Mouse (Mus musculus) heart, postnatal 0 days (tissue): ENCODE data around the gene Cerk.
"Not testable (repeated sequence)": the region's sequence is repeated elsewhere in the genome, so short reads cannot be mapped to it uniquely, and the experiment has no call there.

Experiments
- CTCF ChIP-seq: IDR thresholded peaks from 2 replicates; pipeline ENCODE4 v1.5.1; 2016; ENCODE audit warnings: antibody characterized with exemption, control low read depth, low read depth
- EP300 ChIP-seq: IDR thresholded peaks from 2 replicates; pipeline ENCODE4 v1.6.1; 2016; ENCODE audit warnings: antibody characterized with exemption, low read depth

- not testable (repeated sequence) for TF ChIP-seq CTCF, EP300
Measured at GRCm38 (mm10) chr15:86161800-86162199, 24.1 kb downstream of the Cerk start.
